Mouse (Mus musculus): ENCODE data around the gene Slk. TPM values are rescaled to one million over a fixed set of nuclear protein-coding genes. Genes with fewer than 3 reads are reported as not detected.

The Slk gene
- polyA plus RNA-seq, 1 experiment from 2014 or later: 20.6 TPM

- Histone ChIP-seq H3K27me3 (ENCODE audit: control insufficient read depth, insufficient read depth, low read length) (no peaks in the 10 kb centered on the region), H3K4me2 (replicated peaks; ENCODE audit: low read depth, low read length) (no peak overlapping the region), H3K9me3 (ENCODE audit: control insufficient read depth, low read length) (no peaks in the 10 kb centered on the region), H3K4me3 (ENCODE audit: low read length) (no peak overlapping the region), H3K36me3 (ENCODE audit: control insufficient read depth, insufficient read depth, low read length) (no peaks in the 10 kb centered on the region), H3K27ac (ENCODE audit: low read depth, low read length) (no peak overlapping the region), H3K9ac (ENCODE audit: low read depth, low read length) (no peak overlapping the region), H3K4me1 (ENCODE audit: control insufficient read depth, insufficient read depth, low read length) (no peaks in the 10 kb centered on the region)
- no peak for ATAC-seq (ENCODE audit: low FRiP score, low TSS enrichment)
- WGBS: 83% methylated on average over 7 of the region's 7 CpGs
Observed at GRCm38 (mm10) chr19:47689592-47689991, 110.1 kb downstream of the Slk start.

GRCm38 (mm10) chr19:47691994-47692393 is 112.5 kb downstream of the Slk start, which contains the start of gene Col17a1:
Gene Col17a1, minus strand, starts transcription at chr19:47692094.
- H3K9me3 ChIP-seq (ENCODE audit: control insufficient read depth, low read length): no peaks in the 10 kb centered on the region
- H3K27me3 ChIP-seq (ENCODE audit: control insufficient read depth, insufficient read depth, low read length): no peaks in the 10 kb centered on the region
- H3K9ac ChIP-seq (ENCODE audit: low read depth, low read length): no peak within 1 kb of the TSS
- H3K4me3 ChIP-seq (ENCODE audit: low read length): no peak within 1 kb of the TSS
- H3K36me3 ChIP-seq (ENCODE audit: control insufficient read depth, insufficient read depth, low read length): no peaks in the 10 kb centered on the region
- H3K27ac ChIP-seq (ENCODE audit: low read depth, low read length): no peak within 1 kb of the TSS
- 66% methylated on average over 6 of the region's 6 CpGs for WGBS
- H3K4me1 ChIP-seq (ENCODE audit: control insufficient read depth, insufficient read depth, low read length): no peaks in the 10 kb centered on the region
- no peak for ATAC-seq (ENCODE audit: low FRiP score, low TSS enrichment)
- H3K4me2 ChIP-seq (replicated peaks; ENCODE audit: low read depth, low read length): no peak within 1 kb of the TSS

Other genes with a start within 250 kb of the Slk start
- 8.7 and 9.6 TPM in 2 replicates for gene Sh3pxd2a, start 115.3 kb upstream of the Slk start, polyA plus RNA-seq (2014; fragmentation: Nextera tagmentation; extraction: Ambion mirVana)
- 54.7 and 55.0 TPM in 2 replicates for gene Stn1, start 42.2 kb upstream of the Slk start, polyA plus RNA-seq (2014; fragmentation: Nextera tagmentation; extraction: Ambion mirVana)
- gene Col17a1, start 112.4 kb downstream of the Slk start, polyA plus RNA-seq (2014; fragmentation: Nextera tagmentation; extraction: Ambion mirVana): 0.34 and 0.50 TPM in 2 replicates
- gene Sfr1, start 152.0 kb downstream of the Slk start, polyA plus RNA-seq (2014; fragmentation: Nextera tagmentation; extraction: Ambion mirVana): 268 and 309 TPM in 2 replicates

All from kidney, embryonic 14.5 days (tissue).